Mouse (Mus musculus) c-Kit-positive CD71-positive TER-119-positive erythroid progenitor cells, embryonic 14.5 days (primary cell): ENCODE measurements around the gene Myadml2.

Experiments used
- DNase-seq: peaks from one replicate; pipeline ENCODE4 v3.0.0-alpha.2; 2013; ENCODE audit warnings: low spot score

Gene Myadml2

GRCm38 (mm10) chr11:120610477-120611046 lies 37.4 kb downstream of the Myadml2 start:
- DNase-seq: no peak

- no peak for DNase-seq
These were observed 38.7 kb downstream of the Myadml2 start for GRCm38 (mm10) chr11:120609250-120609649.

GRCm38 (mm10) chr11:120608241-120609034 lies 39.5 kb downstream of the Myadml2 start, which contains the start of gene Npb:
TSS of gene Npb (plus strand) at chr11:120608477.
- no peak for DNase-seq

- DNase-seq: no peak
These were observed 41.2 kb downstream of the Myadml2 start for GRCm38 (mm10) chr11:120606764-120607163.

GRCm38 (mm10) chr11:120605667-120606066 lies 42.3 kb downstream of the Myadml2 start:
- no peak for DNase-seq

GRCm38 (mm10) chr11:120603545-120603944 lies 44.4 kb downstream of the Myadml2 start:
- DNase-seq: no peak

- DNase-seq: no peak
These were observed 47.2 kb downstream of the Myadml2 start for GRCm38 (mm10) chr11:120600716-120601115.

- DNase-seq: no peak
These were observed 48.9 kb downstream of the Myadml2 start for GRCm38 (mm10) chr11:120598990-120599549.

GRCm38 (mm10) chr11:120598283-120598989 lies 49.5 kb downstream of the Myadml2 start, which contains the start of the genes Alyref and Anapc11:
TSS of gene Alyref (minus strand) at chr11:120598365.
TSS of gene Anapc11 (plus strand) at chr11:120598421.
- DNase-seq: peak; percentile 93

GRCm38 (mm10) chr11:120597240-120598235 lies 50.4 kb downstream of the Myadml2 start:
- no peak for DNase-seq
